Mouse (Mus musculus) frontal cortex, postnatal 25 days (tissue): ENCODE measurements at regions not wholly inside any gene's neighbourhood (a gene's known extent, or its start where the extent isn't known, plus 50 kb on each side); places are given as distances from the start of the nearest gene placed in this dataset.

ENCODE experiments used
- DNase-seq, 2 experiments: peaks; one replicate each; pipeline ENCODE4 v3.0.0; 2022; ENCODE audit warnings: low spot score in 2 of 2

DNA sequence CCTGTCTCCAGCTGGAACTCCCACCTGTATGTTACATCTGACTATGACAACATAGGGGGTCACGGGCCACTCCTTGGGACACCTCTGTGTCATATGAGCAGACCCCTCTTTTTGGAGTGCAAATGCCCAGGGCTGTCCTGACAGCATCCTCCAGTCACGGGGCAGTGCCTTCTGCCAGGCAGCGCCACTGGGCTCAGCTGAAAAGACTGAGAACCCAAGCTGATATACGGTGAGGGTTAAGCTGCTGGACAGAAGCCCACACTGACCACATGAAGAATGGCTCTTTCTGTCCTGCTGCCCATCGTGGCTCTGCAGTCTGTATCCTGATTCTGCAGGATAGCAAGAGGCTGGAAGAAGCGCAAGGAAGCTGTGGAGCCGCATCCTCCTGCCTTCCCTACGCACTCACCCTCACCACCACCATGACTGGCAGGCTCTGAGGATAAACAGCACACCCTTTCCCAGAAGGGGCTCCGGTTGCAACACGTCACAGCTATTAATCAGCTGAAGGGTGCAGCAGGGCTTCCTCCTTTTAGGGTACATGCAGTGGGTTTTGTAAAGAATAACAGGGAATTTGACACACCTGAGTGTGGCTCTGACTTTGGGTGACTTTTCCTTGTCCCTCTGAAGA is 93.9 kb upstream of the Arntl start:
- no peak for DNase-seq

GRCm38 (mm10) chr7:113117599-113117998 is 89.7 kb upstream of the Arntl start:
- no peak for DNase-seq

DNA sequence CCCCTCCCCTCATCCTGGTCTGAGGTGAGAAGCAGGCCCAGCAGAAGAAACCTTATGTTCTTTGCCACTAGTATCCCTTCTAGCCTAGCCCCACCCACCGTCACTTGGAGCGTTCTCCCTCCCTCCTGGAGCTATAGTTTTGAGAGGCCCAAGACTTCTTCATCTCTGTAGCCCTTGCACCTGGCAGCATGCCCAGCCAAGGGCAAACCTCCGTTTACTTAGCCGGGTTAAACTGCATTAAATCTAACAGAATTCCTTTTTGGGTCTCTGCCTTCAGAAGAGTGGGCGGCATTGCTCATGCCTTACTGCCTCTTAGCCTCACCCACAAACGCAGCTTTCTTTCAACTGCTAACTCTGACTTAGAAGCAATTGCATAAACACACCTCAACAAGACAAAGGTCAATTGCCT is 85.3 kb upstream of the Arntl start:
- DNase-seq = no peak

DNA sequence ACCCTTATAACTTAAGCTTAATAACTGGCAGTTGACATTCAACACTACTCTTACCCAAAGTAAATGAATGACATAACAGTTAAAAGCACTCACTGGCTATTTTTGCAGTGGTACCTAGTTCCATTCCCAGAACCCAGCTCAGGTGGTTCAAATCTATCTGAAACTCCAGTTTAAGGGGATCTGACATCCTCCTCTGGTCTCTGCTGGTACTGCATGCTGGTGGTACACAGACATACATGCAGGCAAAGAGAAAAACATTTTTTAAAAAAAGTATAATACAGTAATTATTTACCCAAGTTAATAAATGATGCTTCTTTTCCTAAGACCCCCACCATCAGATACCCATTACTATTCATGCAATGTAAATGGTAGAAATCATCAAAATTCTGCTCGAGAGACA is 81.3 kb upstream of the Arntl start:
- no peak for DNase-seq

DNA sequence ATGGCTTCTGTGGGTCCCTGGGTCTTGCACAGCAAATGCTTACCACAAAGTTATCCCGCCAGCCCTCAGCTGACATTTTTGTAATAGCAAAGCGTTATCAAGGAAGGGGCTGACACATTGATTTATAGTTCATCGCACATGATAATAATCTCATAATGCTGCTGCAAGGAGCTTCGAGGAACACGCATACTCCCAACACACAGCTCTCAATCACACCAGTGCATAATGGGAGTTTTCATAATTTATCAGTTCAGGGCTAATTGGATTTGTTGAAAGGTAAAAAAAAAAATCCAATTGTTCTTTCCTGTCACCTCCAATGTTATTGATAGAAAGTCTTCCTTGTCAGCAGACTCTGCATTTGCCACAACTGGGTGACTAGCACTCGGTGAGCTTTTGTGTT is 76.7 kb upstream of the Arntl start:
- DNase-seq = no peak

- peak; percentile 81 to 87 for DNase-seq
Measured at GRCm38 (mm10) chr7:113131945-113132538, 75.2 kb upstream of the Arntl start.

DNA sequence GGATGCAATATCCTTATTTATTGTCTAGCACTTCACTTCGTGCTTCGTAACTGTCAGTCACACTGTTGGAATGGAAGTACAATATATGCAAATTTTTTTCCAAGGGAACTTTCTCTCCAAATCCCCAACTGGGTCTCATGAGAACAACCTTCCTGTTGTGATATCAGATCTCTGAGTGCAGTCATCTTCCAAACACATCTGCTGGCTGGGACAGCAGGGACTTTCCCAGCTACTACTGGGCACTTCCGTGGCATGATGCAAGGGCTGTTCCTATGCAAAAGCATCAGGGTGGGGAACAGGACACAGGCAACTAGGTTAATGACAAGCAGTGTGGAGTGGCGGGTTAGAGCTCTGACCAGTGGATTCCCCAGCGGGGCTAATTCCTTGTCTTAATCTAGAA is 73.4 kb upstream of the Arntl start:
- DNase-seq = no peak

DNA sequence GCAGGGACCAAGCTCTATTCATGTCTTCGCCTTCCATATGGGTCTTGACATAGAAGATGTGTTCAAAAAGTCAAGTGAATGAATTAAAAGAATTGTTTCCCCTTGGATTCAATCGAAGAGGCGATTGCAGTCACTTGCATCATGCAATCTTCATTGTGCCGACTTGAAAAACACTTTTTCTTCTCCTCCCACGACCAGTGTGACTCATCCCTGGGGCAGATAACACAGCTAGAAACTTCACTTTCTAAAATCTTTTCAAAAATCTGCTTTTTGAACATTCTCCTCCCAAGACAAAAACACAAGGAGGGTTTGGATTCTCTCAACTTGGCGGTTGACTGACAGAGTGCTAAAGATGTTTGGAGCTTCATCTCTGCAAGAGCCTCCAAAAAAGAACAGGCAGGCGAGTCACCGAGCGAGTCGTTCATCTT is 67.2 kb upstream of the Arntl start:
- DNase-seq = no peak

- no peak for DNase-seq
Measured at GRCm38 (mm10) chr7:113141846-113142683, 65.2 kb upstream of the Arntl start.

DNA sequence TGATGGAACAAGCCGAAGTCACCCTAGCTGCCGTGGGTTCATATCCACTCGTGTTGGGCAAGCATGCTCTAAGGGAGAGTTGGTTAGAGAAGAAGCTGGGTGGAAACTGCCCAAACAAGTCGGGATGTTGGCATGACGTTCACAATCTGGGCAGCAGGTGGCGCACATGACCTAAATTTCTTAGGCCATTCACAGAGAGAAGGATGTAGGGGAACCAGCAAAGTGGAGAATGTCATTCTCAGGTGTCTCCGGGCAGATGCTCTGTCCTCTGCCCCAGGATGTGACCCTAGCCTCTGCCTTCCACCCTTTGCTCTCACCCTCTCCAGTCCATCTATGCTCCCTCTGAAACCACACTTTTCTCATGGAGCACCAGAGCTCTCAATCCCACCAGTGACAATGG is 63.7 kb upstream of the Arntl start:
- peak; percentile 93 to 95 for DNase-seq

- no peak for DNase-seq
Measured at GRCm38 (mm10) chr7:113145046-113145445, 62.2 kb upstream of the Arntl start.

DNA sequence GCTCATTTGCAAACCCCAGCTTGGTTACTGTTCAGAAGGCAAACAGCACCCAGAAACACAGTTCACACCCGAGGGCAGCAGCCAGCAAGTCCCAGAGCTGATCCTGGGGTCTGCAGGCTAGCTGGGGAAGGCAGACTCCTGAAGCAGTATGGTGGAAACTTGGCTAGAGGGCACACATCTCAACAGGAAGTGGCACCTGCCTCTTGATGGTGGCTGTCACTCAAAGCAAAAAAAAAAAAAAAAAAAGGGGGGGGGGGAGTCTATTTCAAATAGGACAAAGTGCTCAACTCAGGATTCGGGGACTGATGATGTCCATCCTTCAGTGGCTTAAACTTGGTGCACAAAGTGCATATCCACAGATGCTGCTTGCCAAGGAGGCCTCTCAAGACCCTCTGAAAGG is 61.2 kb upstream of the Arntl start:
- no peak for DNase-seq

DNA sequence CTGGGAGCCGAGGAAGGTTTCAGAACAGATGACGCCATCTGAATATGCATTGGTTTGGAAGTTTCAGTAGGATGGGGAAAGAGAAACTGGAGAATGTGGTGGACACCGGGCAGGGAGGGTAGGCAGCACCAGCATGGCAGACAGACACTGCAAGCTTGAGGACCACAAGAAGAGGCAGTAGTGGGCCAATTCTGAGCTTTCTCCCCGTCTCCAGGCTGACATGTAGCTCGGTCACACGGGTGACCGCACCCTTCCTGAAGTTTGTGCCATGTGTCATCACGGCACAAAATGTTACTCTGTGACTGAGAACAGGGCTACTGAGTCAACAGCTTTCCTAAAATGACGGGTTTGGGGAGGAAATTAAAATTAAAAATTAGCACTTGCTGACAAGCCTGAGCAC is 60.7 kb upstream of the Arntl start:
- no peak for DNase-seq

DNA sequence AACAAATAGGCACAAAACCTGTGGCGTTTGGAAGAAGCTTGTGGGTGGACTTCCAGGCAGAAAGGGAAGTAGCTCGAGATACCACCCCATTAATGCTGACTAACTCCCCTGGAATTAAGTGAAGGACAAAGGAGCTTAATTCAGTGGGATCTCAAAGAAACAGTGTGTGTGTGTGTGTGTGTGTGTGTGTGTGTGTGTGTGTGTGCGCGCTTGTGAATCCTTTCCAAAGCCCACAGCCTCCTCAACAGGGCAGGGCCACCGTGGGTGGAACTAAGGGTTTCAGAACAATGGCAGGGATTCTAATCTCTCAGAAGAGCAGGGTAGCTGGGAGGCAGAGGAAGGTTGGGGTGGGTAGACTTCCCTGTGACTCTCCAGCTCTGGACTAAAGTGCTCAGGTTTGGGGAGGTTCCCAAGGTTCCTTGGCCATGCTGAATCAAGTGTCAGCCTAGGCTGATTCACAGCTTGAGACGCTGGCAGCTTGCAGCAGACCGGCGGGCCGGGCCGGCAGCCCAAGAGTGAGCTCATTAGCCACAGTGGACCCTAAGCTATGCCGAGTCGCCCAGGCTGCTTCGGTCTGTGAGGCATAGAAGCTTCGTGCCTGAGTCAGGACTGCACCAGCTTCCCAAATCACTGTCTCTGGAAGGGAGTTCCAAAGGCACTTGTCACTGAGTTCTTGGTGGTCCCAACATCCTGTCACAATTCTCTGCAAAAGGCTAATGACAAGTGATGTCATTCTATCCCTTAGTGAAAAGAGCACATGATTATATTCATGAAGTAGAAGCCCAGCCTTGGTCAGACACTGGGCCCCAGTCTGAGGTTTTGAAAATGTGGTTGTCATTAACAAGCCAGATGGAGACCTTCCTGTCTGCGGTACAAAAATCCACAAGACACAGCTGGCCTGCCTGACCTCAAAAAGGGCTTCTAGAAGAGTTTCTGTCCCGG is 59.6 kb upstream of the Arntl start:
- no peak for DNase-seq

- no peak for DNase-seq
Measured at GRCm38 (mm10) chr7:113148700-113149099, 58.6 kb upstream of the Arntl start.

- no peak for DNase-seq
Measured at GRCm38 (mm10) chr7:113149966-113150470, 57.2 kb upstream of the Arntl start.

DNA sequence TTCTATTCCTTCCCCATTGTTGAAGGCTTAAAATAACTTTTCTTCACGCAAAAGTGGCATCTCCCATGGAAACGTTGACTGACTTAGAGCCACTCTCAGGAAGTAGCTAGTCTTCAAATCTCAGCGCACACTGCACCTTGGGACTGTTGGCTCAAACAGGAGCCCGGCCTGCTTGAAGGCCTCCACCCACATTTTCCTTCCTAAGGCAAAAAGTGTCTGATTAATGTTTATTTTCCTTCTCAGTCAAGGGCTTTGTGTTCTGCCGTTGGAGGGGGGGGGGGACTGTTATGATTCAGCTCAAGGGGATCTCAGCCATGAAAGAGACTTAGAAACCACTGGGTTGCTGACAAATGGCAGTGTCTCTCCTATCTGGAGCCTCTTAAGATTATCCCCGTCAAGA is 56.5 kb upstream of the Arntl start:
- no peak for DNase-seq

DNA sequence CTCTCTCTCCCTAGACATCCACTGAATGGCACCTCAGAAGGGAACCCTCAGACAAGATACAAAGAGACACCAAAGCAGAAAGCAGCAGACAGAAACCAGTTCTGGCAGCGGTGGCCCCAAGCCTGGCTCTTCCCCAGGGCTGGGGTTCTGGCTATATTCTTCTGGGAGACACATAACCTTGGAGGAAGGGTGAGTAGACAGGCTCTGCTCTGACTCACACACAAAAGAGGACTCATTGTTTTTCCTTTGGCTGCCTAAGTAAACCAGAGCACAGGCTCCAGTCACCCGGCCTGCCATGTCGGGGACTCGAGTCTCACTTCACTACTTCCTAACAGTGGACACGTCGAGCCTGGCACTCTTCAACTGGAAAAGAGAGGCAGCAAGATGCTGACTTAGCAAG is 55.8 kb upstream of the Arntl start:
- no peak for DNase-seq

GRCm38 (mm10) chr7:113153386-113153785 is 53.9 kb upstream of the Arntl start:
- no peak for DNase-seq

GRCm38 (mm10) chr7:113154066-113154465 is 53.2 kb upstream of the Arntl start:
- DNase-seq = no peak

GRCm38 (mm10) chr7:113156366-113156765 is 50.9 kb upstream of the Arntl start:
- DNase-seq = no peak
